Mouse (Mus musculus): Measurements from ENCODE around the gene Nom1. TPM values are rescaled to one million over a fixed set of nuclear protein-coding genes. Genes with fewer than 3 reads are reported as not detected.

The Nom1 gene
- polyA plus RNA-seq, 2 experiments: 10.4 to 13.9 TPM

DNA sequence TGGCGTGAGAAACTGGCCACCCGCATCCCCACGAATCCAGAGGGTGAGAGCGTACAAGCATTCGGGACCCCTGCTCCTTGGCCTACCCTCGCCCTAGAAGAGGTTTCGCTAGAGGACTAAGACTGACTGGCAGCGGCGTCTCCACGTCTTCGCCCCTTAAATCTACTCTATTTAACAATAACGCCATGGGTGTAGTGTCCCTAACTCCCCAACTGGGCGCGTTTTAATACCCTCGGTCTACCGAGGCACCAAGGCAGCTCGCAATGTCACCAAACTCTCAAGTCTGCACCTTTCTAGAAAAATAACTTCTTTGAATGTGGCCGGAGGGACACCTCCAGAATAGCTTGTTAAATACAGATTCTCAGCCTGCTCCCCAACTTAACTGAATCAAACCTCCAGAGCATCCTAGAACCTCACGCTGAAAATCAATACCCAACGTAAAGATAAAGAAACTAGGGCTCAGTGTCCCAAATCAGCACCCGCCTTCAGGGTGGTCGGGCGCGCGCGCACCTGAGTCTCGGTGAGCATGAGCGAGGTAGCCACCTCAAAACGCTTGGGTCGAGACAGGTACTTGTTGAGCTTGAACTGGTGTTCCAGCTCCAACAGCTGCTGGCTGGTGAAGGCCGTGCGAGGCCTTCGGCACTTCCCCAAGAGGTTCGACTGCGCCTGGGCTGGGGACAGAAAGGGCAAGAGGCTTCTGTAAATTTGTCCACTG, 39.9 kb downstream of the Nom1 start:
- 5% methylated on average over 35 of the region's 35 CpGs for WGBS (ENCODE audit: insufficient replicate concordance)
- Histone ChIP-seq H3K4me2 (ENCODE audit: low read depth) (no peak overlapping the region), H3K4me3 (ENCODE audit: insufficient read depth in 1 of 2, low read depth in 2 of 2, low read length in 2 of 2) (no peak overlapping the region), H3K27me3 (ENCODE audit: control insufficient read depth, insufficient read depth, low read length) (peaks cover 100% of the 10 kb centered on the region), H3K4me1 (replicated peaks; ENCODE audit: control insufficient read depth in 2 of 2, insufficient read depth in 2 of 2, low read length in 1 of 2) (no peaks in the 10 kb centered on the region), H3K9ac (replicated peaks) (no peak overlapping the region), H3K9me3 (ENCODE audit: control insufficient read depth, low read length) (no peaks in the 10 kb centered on the region), H3K27ac (no peak overlapping the region), H3K36me3 (replicated peaks; ENCODE audit: control insufficient read depth, insufficient read depth, low read depth) (no peaks in the 10 kb centered on the region)
- DNase-seq (ENCODE audit: low read depth in 3 of 3, low spot score in 3 of 3) (no peak), ATAC-seq (ENCODE audit: insufficient read depth) (no peak)
- TF ChIP-seq EP300 (IDR thresholded peaks at IDR 0.05; ENCODE audit: low read depth) (no peak), CTCF (IDR thresholded peaks at IDR 0.05; ENCODE audit: low read depth) (no peak)

DNA sequence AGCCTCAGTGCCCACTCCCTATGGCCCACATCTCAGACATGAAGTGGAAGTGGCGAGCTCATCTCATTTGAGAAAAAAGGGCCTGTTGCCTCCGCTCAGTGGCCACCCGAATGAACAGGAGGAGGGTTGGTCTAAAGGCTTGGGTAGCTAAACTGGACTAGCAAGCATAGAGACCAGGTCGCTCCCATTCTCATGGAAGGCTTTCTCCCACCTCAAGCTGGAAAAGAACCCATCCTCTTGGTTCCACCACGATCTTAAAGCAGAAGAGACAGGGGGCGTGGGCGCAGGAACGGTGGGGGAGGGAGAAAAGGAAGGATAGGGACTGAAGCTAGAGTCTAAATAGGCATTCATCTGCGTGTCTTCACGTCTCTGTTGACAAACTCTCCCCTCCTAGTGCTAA, 40.6 kb downstream of the Nom1 start:
- 3% methylated on average over 10 of the region's 10 CpGs for WGBS (ENCODE audit: insufficient replicate concordance)
- Histone ChIP-seq H3K4me1 (replicated peaks; ENCODE audit: control insufficient read depth in 2 of 2, insufficient read depth in 2 of 2, low read length in 1 of 2) (no peaks in the 10 kb centered on the region), H3K27ac (no peak overlapping the region), H3K4me3 (ENCODE audit: insufficient read depth in 1 of 2, low read depth in 2 of 2, low read length in 2 of 2) (no peak overlapping the region), H3K4me2 (ENCODE audit: low read depth) (no peak overlapping the region), H3K27me3 (ENCODE audit: control insufficient read depth, insufficient read depth, low read length) (peaks cover 100% of the 10 kb centered on the region), H3K9ac (replicated peaks) (no peak overlapping the region), H3K36me3 (replicated peaks; ENCODE audit: control insufficient read depth, insufficient read depth, low read depth) (no peaks in the 10 kb centered on the region), H3K9me3 (ENCODE audit: control insufficient read depth, low read length) (no peaks in the 10 kb centered on the region)
- TF ChIP-seq CTCF (IDR thresholded peaks at IDR 0.05; ENCODE audit: low read depth) (no peak), EP300 (IDR thresholded peaks at IDR 0.05; ENCODE audit: low read depth) (no peak)
- ATAC-seq (ENCODE audit: insufficient read depth) (no peak), DNase-seq (ENCODE audit: low read depth in 3 of 3, low spot score in 3 of 3) (no peak)

DNA sequence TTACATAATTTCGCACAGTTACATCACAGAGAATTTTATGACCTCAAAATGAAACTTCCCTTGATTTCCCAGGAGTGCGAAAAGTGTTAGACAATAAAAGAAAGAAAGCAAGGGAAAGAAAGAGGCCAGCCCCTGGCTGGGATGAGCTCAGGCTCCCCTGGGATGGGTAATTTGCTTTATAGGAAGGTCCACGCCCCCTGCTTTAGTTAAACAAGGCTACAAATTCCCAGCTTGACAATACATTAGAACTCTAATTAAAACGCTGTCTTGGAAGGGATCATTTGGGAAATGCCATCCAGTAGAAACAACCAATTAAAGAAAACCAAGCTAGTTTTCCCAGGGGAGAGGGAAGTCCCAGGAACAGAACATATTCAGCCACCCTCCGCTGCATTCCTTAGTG, 41.1 kb downstream of the Nom1 start:
- Histone ChIP-seq H3K4me3 (ENCODE audit: insufficient read depth in 1 of 2, low read depth in 2 of 2, low read length in 2 of 2) (no peak overlapping the region), H3K27me3 (ENCODE audit: control insufficient read depth, insufficient read depth, low read length) (peaks cover 100% of the 10 kb centered on the region), H3K9me3 (ENCODE audit: control insufficient read depth, low read length) (no peaks in the 10 kb centered on the region), H3K4me1 (replicated peaks; ENCODE audit: control insufficient read depth in 2 of 2, insufficient read depth in 2 of 2, low read length in 1 of 2) (no peaks in the 10 kb centered on the region), H3K27ac (no peak overlapping the region), H3K9ac (replicated peaks) (no peak overlapping the region), H3K36me3 (replicated peaks; ENCODE audit: control insufficient read depth, insufficient read depth, low read depth) (no peaks in the 10 kb centered on the region), H3K4me2 (ENCODE audit: low read depth) (no peak overlapping the region)
- no peak for DNase-seq (ENCODE audit: low read depth in 3 of 3, low spot score in 3 of 3)
- TF ChIP-seq EP300 (IDR thresholded peaks at IDR 0.05; ENCODE audit: low read depth): no peak
- TF ChIP-seq CTCF (IDR thresholded peaks at IDR 0.05; ENCODE audit: low read depth): no peak
- WGBS (ENCODE audit: insufficient replicate concordance): 5% methylated on average over 5 of the region's 5 CpGs
- ATAC-seq (ENCODE audit: insufficient read depth): no peak

DNA sequence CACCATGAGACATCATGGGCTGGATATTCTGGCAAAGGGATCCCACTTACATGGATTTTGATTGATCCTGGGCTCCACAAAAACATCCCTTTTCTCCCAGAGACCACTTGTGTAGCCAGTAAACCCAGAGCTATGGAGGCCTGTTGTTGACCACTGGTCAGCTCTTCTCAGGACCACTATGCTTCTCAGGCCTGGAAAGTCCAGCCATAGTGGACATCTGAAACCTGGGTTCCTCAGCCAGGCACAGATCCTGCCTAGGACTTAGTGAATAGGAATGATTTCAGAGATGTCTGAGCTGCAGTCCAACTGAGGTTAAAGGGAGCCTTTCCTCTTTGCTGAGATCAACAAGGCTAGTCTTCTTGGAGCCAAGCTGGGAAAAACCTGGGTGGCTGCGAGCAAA, 41.6 kb downstream of the Nom1 start:
- ATAC-seq (ENCODE audit: insufficient read depth) (no peak), DNase-seq (ENCODE audit: low read depth in 3 of 3, low spot score in 3 of 3) (no peak)
- 0% methylated on average over 1 of the region's 1 CpGs for WGBS (ENCODE audit: insufficient replicate concordance)
- Histone ChIP-seq H3K9me3 (ENCODE audit: control insufficient read depth, low read length) (no peaks in the 10 kb centered on the region), H3K27me3 (ENCODE audit: control insufficient read depth, insufficient read depth, low read length) (peaks cover 100% of the 10 kb centered on the region), H3K4me1 (replicated peaks; ENCODE audit: control insufficient read depth in 2 of 2, insufficient read depth in 2 of 2, low read length in 1 of 2) (no peaks in the 10 kb centered on the region), H3K4me2 (ENCODE audit: low read depth) (no peak overlapping the region), H3K9ac (replicated peaks) (no peak overlapping the region), H3K36me3 (replicated peaks; ENCODE audit: control insufficient read depth, insufficient read depth, low read depth) (no peaks in the 10 kb centered on the region), H3K27ac (no peak overlapping the region), H3K4me3 (ENCODE audit: insufficient read depth in 1 of 2, low read depth in 2 of 2, low read length in 2 of 2) (no peak overlapping the region)
- TF ChIP-seq CTCF (IDR thresholded peaks at IDR 0.05; ENCODE audit: low read depth) (no peak), EP300 (IDR thresholded peaks at IDR 0.05; ENCODE audit: low read depth) (no peak)

DNA sequence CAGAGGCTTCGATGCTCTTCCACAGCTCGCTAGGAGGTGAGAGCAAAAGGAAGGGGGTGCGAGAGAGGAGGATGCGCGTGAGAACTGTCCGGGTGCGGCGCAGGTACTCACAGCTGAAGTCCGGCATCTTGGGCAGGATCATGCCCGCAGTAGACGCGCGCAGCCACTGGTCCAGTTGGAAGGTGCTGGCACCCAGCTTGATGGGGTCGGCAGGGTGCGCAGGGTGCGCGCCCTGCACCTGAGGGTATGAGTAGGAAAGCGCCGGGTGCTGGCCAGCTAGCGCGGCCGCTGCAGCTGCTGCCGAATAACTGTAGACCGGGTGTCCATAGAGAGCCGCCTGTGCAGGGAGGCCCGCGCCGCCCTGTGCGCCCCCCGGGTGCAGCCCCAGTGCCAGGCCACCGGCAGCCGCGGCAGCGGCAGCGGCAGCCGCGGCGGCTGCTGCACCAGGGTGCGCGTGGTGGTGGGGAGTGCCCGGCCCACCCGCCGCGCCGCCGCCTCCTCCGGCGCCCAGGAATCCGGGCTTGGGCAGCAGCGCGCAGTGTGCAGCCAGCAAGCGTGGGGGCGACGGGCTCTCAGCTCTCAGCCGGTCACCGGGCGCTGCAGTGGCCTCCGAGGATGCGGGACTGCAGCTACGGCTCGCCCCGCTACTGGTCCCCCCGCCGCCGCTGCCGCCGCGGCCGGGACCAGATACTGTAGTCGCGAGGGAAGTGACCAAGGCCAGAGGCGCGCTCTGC, 43.2 kb downstream of the Nom1 start:
- 1% methylated on average over 73 of the region's 73 CpGs for WGBS (ENCODE audit: insufficient replicate concordance)

More for the DNA sequence above, 43.2 kb downstream of the Nom1 start:
- ATAC-seq (ENCODE audit: insufficient read depth) (no peak), DNase-seq (ENCODE audit: low read depth in 3 of 3, low spot score in 3 of 3) (no peak)
- TF ChIP-seq CTCF (IDR thresholded peaks at IDR 0.05; ENCODE audit: low read depth): no peak
- no peak for TF ChIP-seq EP300 (IDR thresholded peaks at IDR 0.05; ENCODE audit: low read depth)
- peak overlapping the region in 1 of 2 experiments; percentile 1; a peak in 1 of 4 replicates for H3K4me3 ChIP-seq (ENCODE audit: insufficient read depth in 1 of 2, low read depth in 2 of 2, low read length in 2 of 2)
- no peak overlapping the region for H3K27ac ChIP-seq
- no peak overlapping the region for H3K9ac ChIP-seq (replicated peaks)
- no peaks in the 10 kb centered on the region for H3K4me1 ChIP-seq (replicated peaks; ENCODE audit: control insufficient read depth in 2 of 2, insufficient read depth in 2 of 2, low read length in 1 of 2)
- peak overlapping the region; percentile 18; the same call in 1 of the 2 replicates for H3K4me2 ChIP-seq (ENCODE audit: low read depth)
- peaks cover 93% of the 10 kb centered on the region for H3K27me3 ChIP-seq (ENCODE audit: control insufficient read depth, insufficient read depth, low read length)
- H3K9me3 ChIP-seq (ENCODE audit: control insufficient read depth, low read length): no peaks in the 10 kb centered on the region
- H3K36me3 ChIP-seq (replicated peaks; ENCODE audit: control insufficient read depth, insufficient read depth, low read depth): no peaks in the 10 kb centered on the region
